Mouse (Mus musculus): ENCODE results near the gene Ddx10.
"Not testable (repeated sequence)": the region's sequence is repeated elsewhere in the genome, so short reads cannot be mapped to it uniquely, and the experiment has no call there.

Ddx10 gene

DNA sequence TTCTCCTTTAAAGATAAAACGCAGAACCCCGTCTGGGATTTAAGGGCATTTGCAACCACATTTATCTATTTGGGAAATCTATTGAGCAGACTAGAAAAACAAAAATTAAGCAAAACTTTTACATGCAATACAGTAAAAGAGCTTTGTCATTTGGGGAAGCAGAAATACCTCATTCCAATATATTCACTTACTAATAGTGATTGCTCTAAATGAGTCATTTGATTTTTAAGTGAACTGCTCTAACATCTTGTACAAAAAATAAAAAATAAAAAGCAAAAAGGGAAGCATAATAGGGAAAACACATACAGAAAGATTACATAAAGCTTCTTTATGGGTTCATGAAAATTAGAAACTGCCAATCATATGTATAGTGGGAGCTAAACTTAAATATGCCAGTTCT lies 104.3 kb downstream of the Ddx10 start:
- DNase-seq (ENCODE audit: low read depth) = no peak

DNA sequence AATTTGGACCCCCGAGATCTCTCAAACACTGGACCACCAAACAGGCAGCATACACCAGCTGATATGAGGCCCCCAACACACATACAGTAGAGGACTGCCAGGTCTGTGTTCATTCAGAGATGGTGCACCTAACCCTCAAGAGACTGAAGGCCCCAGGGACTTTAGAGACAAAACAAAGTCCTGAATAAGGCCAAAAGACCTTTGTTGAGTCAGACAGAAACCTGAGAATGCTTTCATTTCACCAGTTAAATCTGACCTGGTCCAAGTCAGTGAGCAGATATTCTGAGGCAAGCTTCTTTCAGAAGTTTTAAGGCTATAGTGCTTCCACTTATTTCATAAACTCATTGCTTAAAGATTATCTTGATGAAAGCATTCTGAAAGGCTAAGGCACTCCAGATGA lies 105.4 kb downstream of the Ddx10 start:
- not testable (repeated sequence) for DNase-seq (ENCODE audit: low read depth)

DNA sequence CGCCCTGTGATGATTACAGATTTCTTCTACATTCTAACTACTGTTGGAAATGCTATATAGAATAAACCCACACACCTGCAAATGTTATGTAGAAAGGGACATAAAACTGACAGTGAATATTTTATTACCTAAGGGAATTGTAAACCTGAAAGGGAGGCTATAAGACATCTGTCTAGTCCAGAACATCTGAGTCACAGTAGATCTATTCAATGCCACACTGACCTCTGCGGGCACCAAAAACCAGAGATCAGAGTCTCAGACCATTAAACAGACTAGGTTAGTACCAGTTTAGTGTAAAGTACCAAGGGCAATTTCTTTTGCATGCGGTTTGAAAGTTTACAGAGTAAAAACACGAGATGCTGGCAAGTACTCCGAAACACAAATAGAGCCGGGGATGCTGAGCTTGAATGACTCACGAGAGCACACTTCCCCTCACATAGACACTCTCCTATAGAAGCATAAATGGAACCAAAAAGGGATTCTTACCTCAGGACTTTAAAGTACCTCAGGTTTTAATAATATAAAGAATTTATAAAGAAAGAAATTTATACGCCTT lies 107.2 kb downstream of the Ddx10 start:
- DNase-seq (ENCODE audit: low read depth) = no peak

DNA sequence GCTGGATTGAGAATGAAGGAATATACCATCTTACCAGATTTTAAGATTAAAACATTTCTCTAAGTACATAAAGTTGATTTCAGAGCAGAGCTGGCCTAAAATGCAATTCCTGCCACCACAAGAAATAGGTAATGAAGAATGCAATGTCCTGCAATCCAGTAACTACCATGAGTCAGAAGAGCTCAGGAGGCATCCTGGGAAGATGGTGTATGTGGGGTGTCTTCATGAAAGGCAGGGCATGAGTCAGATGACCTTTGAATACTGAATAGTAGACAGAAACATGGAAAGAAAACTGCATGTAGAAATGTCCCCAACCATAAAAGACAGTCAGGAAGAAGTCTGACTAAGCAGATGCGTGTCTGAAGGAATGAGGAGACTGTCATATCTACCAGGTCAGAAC lies 115.0 kb downstream of the Ddx10 start:
- peak; percentile 21 for DNase-seq (ENCODE audit: low read depth)

DNA sequence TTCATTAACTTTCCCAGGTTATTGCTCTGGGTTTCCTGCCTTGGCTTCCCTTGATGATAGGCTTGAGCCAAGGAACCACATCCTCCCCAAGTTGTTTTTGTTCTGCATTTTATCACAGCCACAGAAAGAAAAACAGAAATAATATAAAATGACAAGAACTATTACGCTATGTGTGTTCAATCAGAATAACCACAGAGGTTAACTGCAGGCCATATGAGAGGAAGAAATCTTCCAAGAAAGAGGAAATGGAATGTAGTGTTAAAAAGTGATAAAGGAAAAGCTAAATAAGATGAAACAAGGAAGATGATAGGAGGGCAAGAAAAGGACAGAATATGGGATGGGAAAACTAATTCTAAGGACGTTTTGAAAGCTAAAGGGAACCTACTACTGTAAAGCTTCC lies 117.4 kb downstream of the Ddx10 start:
- no peak for DNase-seq (ENCODE audit: low read depth)

DNA sequence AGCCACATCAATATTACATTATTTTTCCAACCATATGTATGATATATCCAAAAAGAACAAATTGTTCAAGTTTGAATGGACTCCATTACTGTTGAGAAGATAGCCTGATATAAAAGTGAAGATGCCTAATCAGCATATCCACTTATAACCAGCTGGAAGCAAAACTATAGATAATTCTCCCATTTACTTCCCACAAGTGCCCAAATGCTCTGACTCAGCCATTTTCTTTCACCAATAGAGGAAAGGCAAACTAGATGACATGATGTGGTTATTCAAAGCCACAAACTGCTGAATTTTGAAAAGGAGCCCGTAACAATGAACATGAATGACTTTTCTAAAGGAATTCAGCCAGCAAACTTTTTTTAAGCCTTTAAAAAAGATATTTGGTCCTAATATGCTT lies 146.8 kb downstream of the Ddx10 start:
- DNase-seq (ENCODE audit: low read depth) = no peak

DNA sequence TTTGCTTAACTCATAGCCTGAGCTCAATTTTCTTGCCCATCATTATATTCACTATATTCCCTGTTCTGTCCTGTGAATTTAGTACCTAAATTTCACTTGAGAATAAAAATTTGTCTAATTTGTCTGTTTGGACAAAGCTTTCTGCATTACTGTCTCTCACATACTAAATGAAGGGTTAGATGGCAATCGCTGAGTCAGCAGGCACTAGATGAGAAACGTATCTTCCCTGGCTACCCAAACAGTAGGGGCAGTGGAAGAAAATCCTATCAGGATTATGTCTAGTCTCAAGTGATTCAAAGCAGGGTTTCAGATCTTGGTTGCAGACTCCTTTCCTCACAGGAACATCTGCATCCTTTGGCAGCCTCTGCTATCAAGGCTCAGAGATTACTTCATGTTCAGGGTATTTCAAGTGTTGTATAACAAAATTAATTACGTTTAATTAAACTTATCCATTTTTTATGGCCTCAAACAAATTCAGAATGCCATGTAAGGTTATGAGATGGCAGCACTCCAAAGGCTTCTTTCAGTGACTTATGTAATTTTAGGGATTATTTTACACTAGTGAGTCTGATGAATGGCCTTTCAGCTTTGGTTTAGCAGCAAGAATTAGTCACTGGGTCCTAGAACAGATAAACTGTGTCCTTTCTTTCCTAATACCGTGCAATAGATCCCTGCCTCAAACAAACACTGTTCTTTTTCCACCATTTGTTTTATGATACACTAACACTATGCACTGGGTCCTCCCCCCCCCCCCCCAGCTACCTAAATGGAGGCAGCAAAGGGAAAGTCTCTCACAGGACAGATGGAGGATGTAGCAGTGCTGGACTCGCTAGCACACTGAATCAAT lies 152.3 kb downstream of the Ddx10 start:
- DNase-seq (ENCODE audit: low read depth) = peak; percentile 69

DNA sequence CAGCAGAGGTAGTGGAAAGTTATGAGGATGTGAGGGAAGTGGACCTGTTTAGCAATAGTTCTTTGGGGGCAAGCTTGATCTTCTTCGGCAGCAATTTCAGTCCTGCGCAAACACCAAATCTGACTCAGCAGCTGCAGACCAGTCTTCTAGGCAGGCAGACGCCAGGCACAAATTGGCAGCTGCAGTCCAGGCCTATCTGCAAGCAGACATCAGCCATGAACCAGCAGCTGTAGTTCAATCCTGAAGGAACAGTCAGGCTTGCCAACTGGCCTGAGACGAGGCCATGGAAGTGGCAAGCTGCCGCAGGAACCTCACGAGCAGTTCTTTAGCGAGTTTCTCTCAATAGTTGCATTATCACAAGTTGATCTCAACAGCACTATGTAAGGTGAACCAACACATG lies 153.3 kb downstream of the Ddx10 start:
- no peak for DNase-seq (ENCODE audit: low read depth)

DNA sequence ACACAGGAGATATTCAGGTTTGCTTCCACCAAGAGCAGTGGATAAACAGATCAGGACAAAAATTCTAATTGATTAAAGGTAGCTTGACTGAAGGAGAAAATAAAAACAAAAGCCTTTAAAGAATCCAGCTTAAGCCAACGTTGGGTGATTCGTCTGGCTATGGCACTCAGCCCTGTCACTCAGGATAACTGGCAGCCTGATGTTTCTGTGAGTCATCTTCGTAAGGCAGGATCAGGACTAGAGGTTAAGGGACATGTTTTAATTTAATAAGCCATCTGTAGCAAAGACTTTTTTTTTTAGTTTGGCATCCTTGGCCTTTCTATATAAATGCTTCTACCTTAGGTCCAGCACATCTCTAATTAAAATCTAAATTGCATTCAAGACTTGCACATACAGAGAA lies 170.2 kb downstream of the Ddx10 start:
- peak; percentile 72 for DNase-seq (ENCODE audit: low read depth)

DNA sequence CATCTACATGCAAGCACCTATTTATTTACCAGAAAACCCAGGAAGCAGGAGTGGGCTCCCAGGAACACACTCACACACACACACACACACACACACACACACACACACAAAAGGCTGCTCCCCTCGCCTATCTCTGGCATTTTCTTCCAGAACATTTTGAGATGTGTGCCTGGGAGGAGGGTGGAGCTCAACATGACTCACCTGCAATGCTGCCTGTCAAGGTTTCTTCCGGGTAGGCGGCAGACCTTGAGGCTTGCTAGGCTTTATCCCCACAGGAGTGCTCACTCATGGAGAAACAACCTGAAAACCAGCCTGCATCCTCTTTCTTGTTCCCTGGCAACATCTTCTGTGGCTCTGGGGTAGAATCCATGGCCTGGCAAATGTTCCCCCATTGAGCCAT lies 171.9 kb downstream of the Ddx10 start:
- no peak for DNase-seq (ENCODE audit: low read depth)

DNA sequence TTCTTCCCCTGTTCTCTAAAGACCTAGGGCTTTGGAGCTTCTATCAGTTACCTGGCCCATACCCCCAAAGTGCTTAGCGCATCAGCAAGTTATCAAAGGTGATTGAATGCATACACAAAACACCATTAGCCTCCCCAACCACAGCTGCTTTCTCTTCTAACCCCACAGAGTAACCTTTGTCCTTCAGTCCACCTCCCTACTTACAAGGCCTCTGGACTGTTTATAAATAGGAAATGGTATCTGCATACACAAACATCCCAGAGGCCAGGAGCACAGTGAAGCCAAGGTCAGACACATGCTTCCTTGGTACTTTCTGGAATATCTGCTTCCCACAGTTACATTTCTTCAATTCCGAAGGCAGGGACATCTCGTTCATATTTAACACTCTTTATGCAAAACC lies 173.4 kb downstream of the Ddx10 start:
- DNase-seq (ENCODE audit: low read depth) = no peak

DNA sequence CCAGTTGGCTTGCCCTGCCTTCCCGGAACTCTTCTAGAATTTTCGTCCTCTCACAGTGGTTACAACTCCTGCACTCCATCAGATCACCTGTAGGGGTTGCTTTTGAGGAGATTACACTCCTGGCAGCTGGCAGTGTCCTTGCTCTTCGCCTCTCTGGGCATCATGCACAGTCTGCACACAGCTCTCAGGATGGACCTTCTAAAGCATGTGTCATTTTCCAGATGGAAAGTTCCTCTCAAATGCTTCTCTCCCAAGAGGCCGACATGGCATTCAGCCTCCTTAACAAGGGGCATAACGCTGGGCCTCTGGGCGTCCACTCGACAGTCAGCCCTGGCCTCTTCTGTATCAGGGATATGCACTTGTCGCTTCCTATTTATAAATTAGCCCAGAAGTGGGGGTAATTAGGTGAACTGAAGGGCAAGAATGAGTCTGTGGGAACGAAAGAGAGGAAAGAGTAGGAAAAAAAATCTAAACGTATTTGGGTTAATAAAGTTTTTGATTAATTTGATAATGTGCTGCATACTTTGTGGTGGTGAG lies 174.2 kb downstream of the Ddx10 start:
- DNase-seq (ENCODE audit: low read depth) = no peak

DNA sequence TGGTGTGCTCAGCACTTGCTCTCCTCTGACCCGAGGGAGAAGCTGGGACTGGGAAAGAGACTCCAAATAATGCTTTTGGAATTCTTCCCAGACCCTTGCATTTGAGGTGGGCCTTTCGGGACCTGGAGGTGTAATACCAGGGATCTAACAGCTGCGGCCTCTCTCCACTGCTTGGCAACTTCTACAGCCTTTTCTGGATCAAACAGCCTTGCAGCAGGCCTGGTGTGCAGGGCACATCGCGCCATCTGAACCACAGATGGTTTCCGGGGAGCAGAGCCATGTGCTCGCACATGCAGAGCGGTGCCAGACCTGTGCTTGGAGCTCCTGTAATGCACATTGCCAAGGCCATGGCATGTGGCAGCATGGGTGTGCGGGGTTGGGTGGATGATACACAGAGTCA lies 175.8 kb downstream of the Ddx10 start:
- DNase-seq (ENCODE audit: low read depth) = no peak

DNA sequence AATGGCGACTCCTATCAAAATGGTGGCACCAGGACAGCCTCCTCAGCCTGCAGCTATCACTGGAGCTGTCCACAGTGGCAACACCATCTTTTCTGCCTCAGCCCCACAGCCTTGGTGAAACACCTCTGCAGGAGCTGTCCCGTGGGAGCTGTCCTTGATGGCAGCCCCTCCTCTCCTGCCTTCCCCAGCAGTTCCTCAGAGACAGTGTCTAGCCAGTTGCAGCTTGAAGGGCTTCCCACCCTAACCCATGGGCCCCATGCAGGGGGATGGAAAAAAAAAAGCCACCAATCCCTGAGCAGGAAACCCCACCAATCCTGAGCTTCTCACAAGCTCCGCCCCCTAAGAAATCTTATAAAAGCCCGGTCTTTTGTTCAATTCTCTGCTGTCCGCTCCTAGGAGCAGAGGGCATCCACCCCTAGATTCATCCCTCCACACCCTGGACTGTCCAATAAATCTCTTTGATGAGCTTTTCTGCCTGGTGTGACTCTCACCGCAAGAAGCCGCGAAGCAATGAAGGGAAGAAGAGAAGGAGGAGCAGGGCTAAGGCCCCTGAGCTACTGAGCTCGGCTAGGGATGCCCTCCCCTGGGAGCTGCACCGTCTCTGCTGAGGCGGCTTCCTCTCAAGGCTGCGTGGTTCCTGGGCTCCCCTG lies 176.9 kb downstream of the Ddx10 start:
- no peak for DNase-seq (ENCODE audit: low read depth)

DNA sequence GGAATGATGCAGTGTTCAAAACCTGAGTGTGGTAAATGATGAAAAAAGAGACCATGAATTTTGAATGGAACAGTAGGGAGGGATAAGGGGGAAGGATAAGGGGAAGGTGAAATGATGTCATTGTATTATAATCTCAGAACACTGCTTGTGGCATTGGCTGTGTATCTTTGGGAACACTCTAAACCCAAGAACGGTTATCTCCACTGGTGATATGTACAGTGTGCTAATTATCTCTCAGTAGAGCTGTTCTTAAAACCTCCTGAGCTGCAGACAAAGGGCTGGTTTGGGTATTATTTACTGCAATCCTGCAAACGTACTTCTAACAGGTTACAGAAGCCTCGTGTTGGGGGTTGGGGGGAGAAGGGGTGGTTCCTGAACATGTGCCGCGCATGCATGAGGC lies 179.7 kb downstream of the Ddx10 start:
- no peak for DNase-seq (ENCODE audit: low read depth)

DNA sequence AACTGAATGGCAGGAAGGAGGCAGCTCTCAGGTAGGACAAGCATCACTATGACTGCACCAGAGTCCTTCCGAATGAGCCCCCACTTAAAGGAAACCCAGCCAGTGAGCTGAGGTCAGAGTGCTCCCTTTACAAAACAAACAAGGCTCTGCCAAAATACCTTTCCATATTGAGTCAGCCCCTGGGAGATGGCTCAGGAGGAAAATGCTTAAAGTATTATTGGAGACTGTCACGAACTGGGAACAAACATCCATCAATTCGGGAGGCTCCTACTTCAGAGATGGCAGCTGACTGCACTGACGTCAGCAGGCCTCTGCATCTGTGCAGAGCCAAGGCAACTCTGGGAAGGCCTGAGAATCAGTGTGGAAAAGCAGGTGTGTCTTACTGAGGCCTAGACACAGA lies 181.4 kb downstream of the Ddx10 start:
- peak; percentile 89 for DNase-seq (ENCODE audit: low read depth)

DNA sequence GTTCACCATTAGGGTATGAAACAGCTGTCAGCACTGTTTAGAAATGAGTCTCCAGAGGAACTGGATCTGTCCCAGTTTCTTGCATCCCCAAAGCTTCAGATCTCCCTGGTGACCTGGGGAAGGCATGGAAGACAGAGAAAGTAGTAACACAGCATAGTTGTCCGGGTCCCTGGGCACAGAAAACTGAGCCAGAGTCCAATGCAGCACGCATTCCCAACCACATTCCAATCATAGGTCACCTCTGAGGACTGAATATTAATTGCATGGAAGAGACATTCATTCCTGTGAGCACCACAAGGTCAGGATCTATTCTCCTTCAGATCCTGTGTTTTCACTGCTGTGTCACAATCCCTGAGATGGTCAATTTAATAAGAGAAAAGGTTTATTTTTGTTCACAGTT lies 182.8 kb downstream of the Ddx10 start:
- DNase-seq (ENCODE audit: low read depth) = peak; percentile 61

DNA sequence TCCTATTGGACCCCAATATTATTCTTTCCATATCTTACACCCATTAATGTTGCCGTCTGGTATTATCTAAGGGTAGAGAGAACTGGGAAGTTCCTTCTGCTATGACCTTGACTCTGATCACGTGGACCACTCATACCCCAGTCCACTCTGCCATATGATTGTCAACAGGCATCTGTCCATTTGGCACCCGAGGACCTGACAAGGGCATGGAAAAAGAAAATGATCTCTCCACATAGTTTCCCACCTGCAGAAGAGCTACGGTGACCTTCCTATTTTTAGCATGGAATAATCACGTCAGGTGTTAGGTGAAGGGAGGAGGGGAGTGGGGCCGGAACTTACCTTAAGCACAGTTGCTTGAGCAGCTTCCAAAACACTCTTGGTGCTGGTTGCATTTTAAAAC lies 183.3 kb downstream of the Ddx10 start:
- no peak for DNase-seq (ENCODE audit: low read depth)

DNA sequence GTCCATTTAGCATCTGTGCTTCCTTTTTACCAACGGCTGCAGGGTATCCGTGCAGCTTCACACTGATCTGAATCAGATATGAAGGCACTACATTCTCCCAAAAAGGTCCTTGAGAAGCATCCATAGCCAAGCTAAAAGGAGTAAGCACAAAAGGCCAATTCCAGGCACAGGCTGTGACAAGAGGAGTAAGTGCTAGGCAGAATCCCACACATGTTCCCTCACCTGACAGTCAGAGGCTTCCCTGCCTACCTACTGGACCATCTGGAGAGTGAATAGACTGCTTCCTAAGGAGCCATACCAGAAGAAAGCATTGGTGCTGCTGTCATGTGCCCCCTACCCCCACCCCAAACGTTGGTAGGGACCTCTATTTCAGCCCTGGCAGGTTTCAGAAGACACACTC lies 192.5 kb downstream of the Ddx10 start:
- DNase-seq (ENCODE audit: low read depth) = no peak
